Mouse (Mus musculus): Measurements from ENCODE around the gene Cacna1d. TPM values are rescaled to one million over a fixed set of nuclear protein-coding genes. Genes with fewer than 3 reads are reported as not detected.

The Cacna1d gene
- polyA plus RNA-seq, 1 experiment from 2014 or later, result 5.6 TPM

- no peak overlapping the region for H3K9ac ChIP-seq (replicated peaks)
- no peaks in the 10 kb centered on the region for H3K9me3 ChIP-seq
- H3K4me2 ChIP-seq (replicated peaks), result no peak overlapping the region
- H3K27me3 ChIP-seq, result no peaks in the 10 kb centered on the region
- 89% methylated on average over 7 of the region's 7 CpGs for WGBS
- no peak overlapping the region for H3K27ac ChIP-seq
- no peaks in the 10 kb centered on the region for H3K4me1 ChIP-seq (replicated peaks)
- H3K36me3 ChIP-seq, result peaks cover 5% of the 10 kb centered on the region; the same call in 1 of the 2 replicates
- H3K4me3 ChIP-seq (replicated peaks), result no peak overlapping the region
- no peak for ATAC-seq
Observed at GRCm38 (mm10) chr14:30075268-30075887, 415.9 kb downstream of the Cacna1d start.

DNA sequence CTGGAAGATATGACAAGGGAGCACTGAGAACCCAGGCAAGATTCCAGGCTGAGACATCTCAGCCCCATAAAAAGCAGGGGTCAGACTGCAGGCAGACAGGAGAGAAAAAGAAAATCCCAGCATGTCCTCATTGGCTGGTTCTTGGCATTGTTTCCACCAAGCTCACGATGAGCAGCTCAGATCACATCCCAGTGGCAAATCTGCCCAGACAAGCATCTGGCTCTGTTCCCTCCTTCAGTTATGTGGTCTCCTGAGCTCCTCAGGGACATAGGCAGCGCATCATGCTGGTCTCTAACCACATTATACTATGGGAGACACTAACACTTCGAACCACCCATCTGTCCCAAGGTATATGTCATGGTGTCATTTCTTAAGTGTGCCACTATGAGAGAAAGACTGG lies 422.7 kb downstream of the Cacna1d start:
- H3K4me3 ChIP-seq (replicated peaks), result no peak overlapping the region
- WGBS, result 75% methylated on average over 3 of the region's 3 CpGs
- ATAC-seq, result no peak
- H3K4me1 ChIP-seq (replicated peaks), result no peaks in the 10 kb centered on the region
- H3K4me2 ChIP-seq (replicated peaks), result no peak overlapping the region
- 0 out of 2 replicates have a peak, but pooled peaks cover 1% of the 10 kb centered on the region for H3K36me3 ChIP-seq
- no peaks in the 10 kb centered on the region for H3K27me3 ChIP-seq
- no peaks in the 10 kb centered on the region for H3K9me3 ChIP-seq
- no peak overlapping the region for H3K27ac ChIP-seq
- H3K9ac ChIP-seq (replicated peaks), result no peak overlapping the region

DNA sequence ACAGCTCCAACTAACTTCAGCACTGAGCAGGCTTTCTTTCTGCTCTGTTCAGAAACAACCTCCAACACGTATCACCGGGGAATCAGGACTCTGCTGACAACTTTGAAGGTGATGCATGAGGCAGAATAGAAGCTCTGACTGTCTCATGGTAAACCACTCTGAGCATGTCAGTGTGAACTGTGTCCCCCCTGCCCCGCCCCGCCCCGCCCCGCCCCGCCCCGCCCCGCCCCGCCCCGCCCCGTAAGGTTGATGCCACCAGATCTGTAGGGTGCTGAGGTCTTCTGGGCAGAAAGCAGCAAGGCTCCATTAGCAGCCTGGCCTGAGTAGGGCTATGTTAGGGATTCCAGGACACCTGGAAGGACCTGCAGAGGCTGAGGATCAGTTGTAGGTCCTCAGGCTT lies 424.5 kb downstream of the Cacna1d start:
- 86% methylated on average over 12 of the region's 12 CpGs for WGBS
- H3K36me3 ChIP-seq, result no peaks in the 10 kb centered on the region
- H3K27me3 ChIP-seq, result no peaks in the 10 kb centered on the region
- no peaks in the 10 kb centered on the region for H3K9me3 ChIP-seq
- no peak overlapping the region for H3K4me3 ChIP-seq (replicated peaks)
- H3K9ac ChIP-seq (replicated peaks), result no peak overlapping the region
- no peak for ATAC-seq
- H3K4me2 ChIP-seq (replicated peaks), result no peak overlapping the region
- H3K4me1 ChIP-seq (replicated peaks), result no peaks in the 10 kb centered on the region
- H3K27ac ChIP-seq, result no peak overlapping the region

DNA sequence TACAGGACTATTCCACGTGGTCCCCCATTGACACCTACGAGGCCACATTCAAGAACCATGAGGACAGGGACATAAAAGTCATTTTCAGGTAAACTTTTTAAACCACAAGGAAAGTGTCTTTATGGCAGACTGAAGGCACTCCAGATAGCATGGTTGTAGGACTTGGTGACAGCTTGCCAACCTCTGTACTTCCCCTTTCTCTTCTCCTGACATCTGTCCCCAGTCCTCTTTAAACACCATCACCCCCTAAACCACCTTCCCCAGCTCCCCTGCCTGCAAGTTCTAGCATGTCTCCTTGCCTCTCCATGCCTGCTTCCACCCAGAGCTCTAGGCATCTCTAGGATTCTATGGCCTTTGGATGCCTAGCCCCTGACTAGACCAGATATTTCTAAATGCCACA lies 426.4 kb downstream of the Cacna1d start:
- Histone ChIP-seq H3K4me2 (replicated peaks) (no peak overlapping the region), H3K9ac (replicated peaks) (no peak overlapping the region), H3K27me3 (no peaks in the 10 kb centered on the region), H3K4me1 (replicated peaks) (no peaks in the 10 kb centered on the region), H3K27ac (no peak overlapping the region), H3K4me3 (replicated peaks) (no peak overlapping the region), H3K9me3 (no peaks in the 10 kb centered on the region), H3K36me3 (no peaks in the 10 kb centered on the region)
- 85% methylated on average over 2 of the region's 2 CpGs for WGBS
- ATAC-seq, result no peak

GRCm38 (mm10) chr14:30056031-30056766 lies 435.1 kb downstream of the Cacna1d start:
- no peaks in the 10 kb centered on the region for H3K9me3 ChIP-seq
- H3K27me3 ChIP-seq, result no peaks in the 10 kb centered on the region
- no peak overlapping the region for H3K4me2 ChIP-seq (replicated peaks)
- no peak overlapping the region for H3K9ac ChIP-seq (replicated peaks)
- ATAC-seq, result peak; percentile 88
- 0 out of 2 replicates have a peak, but pooled peaks cover 4% of the 10 kb centered on the region for H3K36me3 ChIP-seq
- H3K4me3 ChIP-seq (replicated peaks), result no peak overlapping the region
- peaks cover 7% of the 10 kb centered on the region for H3K4me1 ChIP-seq (replicated peaks)
- 49% methylated on average over 13 of the region's 13 CpGs for WGBS
- 0 out of 2 replicates have a peak overlapping the region, but pooled peaks have one; percentile 11 for H3K27ac ChIP-seq

GRCm38 (mm10) chr14:30054922-30055321 lies 436.3 kb downstream of the Cacna1d start:
- H3K27me3 ChIP-seq, result no peaks in the 10 kb centered on the region
- H3K36me3 ChIP-seq, result 0 out of 2 replicates have a peak, but pooled peaks cover 4% of the 10 kb centered on the region
- peaks cover 7% of the 10 kb centered on the region for H3K4me1 ChIP-seq (replicated peaks)
- ATAC-seq, result no peak
- H3K27ac ChIP-seq, result no peak overlapping the region
- 85% methylated on average over 7 of the region's 7 CpGs for WGBS
- H3K9ac ChIP-seq (replicated peaks), result no peak overlapping the region
- no peak overlapping the region for H3K4me2 ChIP-seq (replicated peaks)
- H3K4me3 ChIP-seq (replicated peaks), result no peak overlapping the region
- H3K9me3 ChIP-seq, result no peaks in the 10 kb centered on the region

- no peaks in the 10 kb centered on the region for H3K9me3 ChIP-seq
- no peak overlapping the region for H3K27ac ChIP-seq
- no peak overlapping the region for H3K4me2 ChIP-seq (replicated peaks)
- H3K36me3 ChIP-seq, result 0 out of 2 replicates have a peak, but pooled peaks cover 4% of the 10 kb centered on the region
- 84% methylated on average over 8 of the region's 8 CpGs for WGBS
- no peaks in the 10 kb centered on the region for H3K4me1 ChIP-seq (replicated peaks)
- no peak for ATAC-seq
- no peaks in the 10 kb centered on the region for H3K27me3 ChIP-seq
- H3K9ac ChIP-seq (replicated peaks), result no peak overlapping the region
- no peak overlapping the region for H3K4me3 ChIP-seq (replicated peaks)
Observed at GRCm38 (mm10) chr14:30050280-30050679, 441.0 kb downstream of the Cacna1d start.

DNA sequence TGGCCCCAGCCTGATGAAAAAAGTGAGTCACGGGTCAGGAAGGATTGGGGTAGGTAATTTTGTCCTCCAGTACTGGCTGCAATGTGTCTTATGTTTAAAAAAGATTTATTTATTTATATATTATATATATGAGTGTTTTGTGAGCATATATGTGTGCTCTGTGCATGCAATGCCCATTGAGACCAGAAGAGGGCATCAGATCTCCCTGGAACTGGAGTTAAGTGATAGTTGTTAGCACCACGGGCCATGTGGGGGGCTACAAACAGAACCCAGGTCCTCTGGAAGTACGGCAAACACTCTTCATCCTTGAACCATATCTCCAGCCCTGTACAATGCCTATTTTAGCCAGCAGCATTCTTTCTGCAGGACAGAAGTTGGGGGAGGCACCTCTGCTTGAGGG lies 443.2 kb downstream of the Cacna1d start:
- Histone ChIP-seq H3K27ac (no peak overlapping the region), H3K36me3 (0 out of 2 replicates have a peak, but pooled peaks cover 4% of the 10 kb centered on the region), H3K27me3 (no peaks in the 10 kb centered on the region), H3K4me2 (replicated peaks) (no peak overlapping the region), H3K4me3 (replicated peaks) (no peak overlapping the region), H3K9me3 (no peaks in the 10 kb centered on the region), H3K4me1 (replicated peaks) (no peaks in the 10 kb centered on the region), H3K9ac (replicated peaks) (no peak overlapping the region)
- no peak for ATAC-seq
- WGBS, result 89% methylated on average over 3 of the region's 3 CpGs

DNA sequence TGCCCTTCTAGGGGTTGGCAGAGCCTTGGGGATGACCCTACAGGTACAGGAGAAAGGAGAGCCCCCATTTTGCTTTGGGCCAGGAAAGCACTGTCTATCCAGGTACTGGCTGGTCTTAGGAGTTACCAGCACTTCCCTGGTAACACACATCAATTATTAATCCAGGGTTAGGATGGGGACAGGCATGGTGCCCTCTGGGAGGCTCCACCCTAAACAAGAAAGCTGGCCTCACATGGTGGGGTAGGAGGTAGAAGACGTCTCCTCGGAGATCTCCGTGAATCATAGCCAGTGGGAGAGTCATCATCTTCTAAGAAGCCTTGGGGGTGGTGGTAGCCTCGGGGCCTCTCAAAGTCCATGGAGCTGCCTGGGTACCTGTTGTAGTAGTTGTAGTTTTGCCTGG lies 444.3 kb downstream of the Cacna1d start:
- Histone ChIP-seq H3K4me2 (replicated peaks) (no peak overlapping the region), H3K9ac (replicated peaks) (no peak overlapping the region), H3K4me1 (replicated peaks) (no peaks in the 10 kb centered on the region), H3K36me3 (0 out of 2 replicates have a peak, but pooled peaks cover 6% of the 10 kb centered on the region), H3K27me3 (no peaks in the 10 kb centered on the region), H3K4me3 (replicated peaks) (no peak overlapping the region), H3K27ac (no peak overlapping the region), H3K9me3 (no peaks in the 10 kb centered on the region)
- 88% methylated on average over 4 of the region's 4 CpGs for WGBS
- no peak for ATAC-seq

DNA sequence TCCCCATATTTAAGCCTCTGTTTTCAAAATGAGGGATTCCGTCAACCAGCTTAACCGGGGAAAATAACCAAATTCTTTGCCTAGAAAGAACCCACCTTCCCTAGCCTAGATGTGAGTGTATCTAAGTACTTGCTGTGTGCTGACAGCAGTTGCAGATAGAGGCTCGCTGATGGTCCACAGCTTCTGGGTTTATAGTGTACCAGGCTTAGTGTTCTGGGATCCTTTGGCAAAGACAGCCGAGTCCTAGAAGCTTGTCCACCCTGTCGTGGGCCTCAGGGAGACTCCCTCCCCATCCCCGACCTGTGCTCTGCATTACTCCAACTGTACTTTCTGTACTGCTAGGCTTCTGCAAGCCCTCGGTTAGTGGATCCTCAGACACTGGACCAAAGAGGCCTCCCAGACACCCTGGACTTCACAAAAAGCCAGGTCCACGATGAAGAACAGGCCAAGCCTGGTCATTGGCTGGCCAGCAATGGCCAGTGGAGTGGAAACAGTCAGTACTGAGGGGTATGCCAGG lies 445.5 kb downstream of the Cacna1d start:
- no peaks in the 10 kb centered on the region for H3K4me1 ChIP-seq (replicated peaks)
- no peaks in the 10 kb centered on the region for H3K9me3 ChIP-seq
- H3K27me3 ChIP-seq, result no peaks in the 10 kb centered on the region
- 0 out of 2 replicates have a peak, but pooled peaks cover 12% of the 10 kb centered on the region for H3K36me3 ChIP-seq
- ATAC-seq, result no peak
- H3K9ac ChIP-seq (replicated peaks), result no peak overlapping the region
- H3K4me3 ChIP-seq (replicated peaks), result no peak overlapping the region
- H3K4me2 ChIP-seq (replicated peaks), result no peak overlapping the region
- 86% methylated on average over 8 of the region's 8 CpGs for WGBS
- H3K27ac ChIP-seq, result no peak overlapping the region

GRCm38 (mm10) chr14:30045239-30045638 lies 446.0 kb downstream of the Cacna1d start:
- Histone ChIP-seq H3K27ac (no peak overlapping the region), H3K27me3 (no peaks in the 10 kb centered on the region), H3K4me2 (replicated peaks) (no peak overlapping the region), H3K9ac (replicated peaks) (no peak overlapping the region), H3K4me1 (replicated peaks) (no peaks in the 10 kb centered on the region), H3K9me3 (no peaks in the 10 kb centered on the region), H3K36me3 (0 out of 2 replicates have a peak, but pooled peaks cover 12% of the 10 kb centered on the region), H3K4me3 (replicated peaks) (no peak overlapping the region)
- 89% methylated on average over 10 of the region's 10 CpGs for WGBS
- ATAC-seq, result no peak

DNA sequence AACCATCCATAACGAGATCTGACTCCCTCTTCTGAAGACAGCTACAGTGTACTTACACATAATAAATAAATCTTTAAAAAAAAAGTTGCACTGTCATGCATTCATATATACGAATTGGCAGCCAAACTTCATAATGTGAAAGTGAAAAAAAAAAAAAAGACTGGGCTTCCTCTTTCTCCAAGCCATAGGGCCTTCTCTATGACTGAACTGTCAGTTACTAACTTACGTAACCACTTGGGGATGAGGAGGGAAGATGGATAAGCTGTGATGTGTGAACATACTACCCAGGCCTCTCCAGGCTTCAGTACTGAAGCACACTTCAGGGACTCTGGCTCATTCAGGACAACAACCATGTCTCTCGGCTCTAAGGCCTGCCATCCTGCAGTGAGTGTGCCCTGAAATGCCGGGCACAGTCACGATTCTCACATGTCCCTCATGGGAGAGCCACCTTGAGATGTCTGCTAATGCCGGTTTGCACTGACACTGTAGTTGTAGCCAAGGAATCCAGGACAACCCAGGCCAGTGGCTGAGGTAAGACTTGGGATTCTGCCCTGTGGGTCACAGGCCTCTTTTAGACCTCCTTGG lies 447.8 kb downstream of the Cacna1d start:
- no peak for ATAC-seq
- Histone ChIP-seq H3K9ac (replicated peaks) (no peak overlapping the region), H3K36me3 (0 out of 2 replicates have a peak, but pooled peaks cover 12% of the 10 kb centered on the region), H3K9me3 (no peaks in the 10 kb centered on the region), H3K27ac (no peak overlapping the region), H3K4me3 (replicated peaks) (no peak overlapping the region), H3K4me2 (replicated peaks) (no peak overlapping the region), H3K4me1 (replicated peaks) (no peaks in the 10 kb centered on the region), H3K27me3 (no peaks in the 10 kb centered on the region)
- WGBS, result 88% methylated on average over 7 of the region's 7 CpGs

Measured in midbrain, embryonic 13.5 days (tissue).